Mouse (Mus musculus): ENCODE data around the gene Dbndd2.

Gene Dbndd2

DNA sequence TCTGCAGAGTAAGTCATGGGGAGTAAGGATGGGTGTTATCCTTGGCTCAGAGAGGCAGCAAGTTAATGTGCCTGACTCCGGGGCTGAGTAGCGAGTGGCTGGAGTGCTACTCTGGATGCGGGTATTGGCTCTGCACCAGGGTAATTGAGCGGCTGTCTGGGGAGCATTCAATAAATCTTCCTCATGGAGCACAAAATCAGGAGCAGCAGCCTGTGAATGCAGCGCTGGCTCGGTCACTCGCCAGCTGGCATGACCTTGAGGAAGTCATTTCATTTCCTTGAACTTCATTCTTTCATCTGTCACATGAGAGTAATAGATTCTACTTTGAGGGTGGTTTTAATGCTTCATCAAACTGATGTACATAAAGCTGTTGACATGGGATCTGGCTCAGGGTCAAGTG lies 14.6 kb downstream of the Dbndd2 start:
- DNase-seq (ENCODE audit: low read depth, low spot score): no peak

DNA sequence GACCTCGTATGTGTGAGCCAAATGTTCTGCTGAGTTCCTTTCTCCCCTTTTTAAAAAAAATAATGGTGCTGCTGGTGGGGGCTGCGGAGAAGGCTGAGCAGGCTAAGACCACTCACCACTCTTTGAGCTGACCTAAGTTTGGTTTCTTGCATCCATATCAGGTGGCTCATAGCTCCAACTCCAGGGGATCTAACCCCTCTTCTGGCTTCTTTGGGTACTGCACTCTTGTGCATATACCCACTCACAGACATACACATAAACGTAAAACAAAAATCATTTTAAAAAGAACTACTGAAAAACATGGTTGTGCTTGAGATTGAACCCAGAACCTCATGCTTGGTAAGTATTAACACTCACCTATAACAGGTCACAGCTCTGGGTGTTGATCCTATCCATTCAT lies 19.0 kb downstream of the Dbndd2 start:
- DNase-seq (ENCODE audit: low read depth, low spot score): no peak

DNA sequence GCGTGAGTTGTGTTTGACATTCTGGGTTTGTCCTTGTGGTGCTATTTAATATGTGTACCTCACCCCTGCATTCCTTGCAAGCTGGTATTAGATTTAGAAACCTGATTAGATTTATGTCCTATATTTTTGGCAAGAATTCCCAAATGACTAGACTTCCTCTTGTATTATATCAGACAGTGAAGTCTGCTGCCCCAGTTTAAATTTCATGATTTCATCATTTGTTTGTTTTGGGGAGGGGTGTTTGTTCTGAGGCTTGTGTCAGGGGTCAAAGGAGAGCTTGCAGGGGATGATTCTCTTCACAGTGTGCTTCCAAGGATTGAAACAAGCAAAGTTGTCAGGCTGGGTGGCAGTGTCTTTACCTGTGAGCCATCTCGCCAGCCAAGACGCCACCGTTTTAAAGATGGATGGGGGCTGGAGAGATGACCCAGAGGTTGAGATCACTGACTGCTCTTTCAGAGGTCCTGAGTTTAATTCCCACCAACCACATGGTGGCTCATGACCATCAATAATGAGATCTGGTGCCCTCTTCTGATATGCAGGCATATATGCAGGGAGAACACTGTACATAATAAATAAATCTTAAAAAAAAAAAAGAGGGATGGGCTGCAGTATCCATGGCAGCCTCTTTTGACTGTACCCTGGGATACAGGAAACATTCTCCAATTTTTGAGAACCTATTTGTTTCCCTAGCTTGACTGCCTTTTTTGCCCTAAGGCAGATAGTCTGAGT lies 19.9 kb downstream of the Dbndd2 start:
- no peak for DNase-seq (ENCODE audit: low read depth, low spot score)

DNA sequence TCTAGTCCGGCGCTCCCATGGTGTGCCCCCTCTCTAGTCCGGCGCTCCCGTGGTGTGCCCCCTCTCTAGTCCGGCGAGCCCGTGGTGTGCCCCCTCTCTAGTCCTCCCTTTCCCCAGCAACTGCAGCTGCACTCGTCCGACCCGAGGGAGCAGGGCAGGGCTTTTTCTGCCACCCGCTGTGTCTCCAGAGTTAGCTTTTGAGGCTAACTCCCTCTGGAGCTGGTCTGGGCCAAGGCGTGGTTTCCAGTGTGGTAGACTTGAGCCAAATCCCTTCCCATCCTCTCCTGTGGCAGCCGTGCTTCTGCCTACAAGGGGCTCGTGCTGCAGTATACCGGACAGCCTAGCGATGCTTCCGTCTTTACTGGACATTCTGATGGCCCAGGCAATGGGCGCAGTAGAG lies 21.9 kb downstream of the Dbndd2 start:
- no peak for DNase-seq (ENCODE audit: low read depth, low spot score)

DNA sequence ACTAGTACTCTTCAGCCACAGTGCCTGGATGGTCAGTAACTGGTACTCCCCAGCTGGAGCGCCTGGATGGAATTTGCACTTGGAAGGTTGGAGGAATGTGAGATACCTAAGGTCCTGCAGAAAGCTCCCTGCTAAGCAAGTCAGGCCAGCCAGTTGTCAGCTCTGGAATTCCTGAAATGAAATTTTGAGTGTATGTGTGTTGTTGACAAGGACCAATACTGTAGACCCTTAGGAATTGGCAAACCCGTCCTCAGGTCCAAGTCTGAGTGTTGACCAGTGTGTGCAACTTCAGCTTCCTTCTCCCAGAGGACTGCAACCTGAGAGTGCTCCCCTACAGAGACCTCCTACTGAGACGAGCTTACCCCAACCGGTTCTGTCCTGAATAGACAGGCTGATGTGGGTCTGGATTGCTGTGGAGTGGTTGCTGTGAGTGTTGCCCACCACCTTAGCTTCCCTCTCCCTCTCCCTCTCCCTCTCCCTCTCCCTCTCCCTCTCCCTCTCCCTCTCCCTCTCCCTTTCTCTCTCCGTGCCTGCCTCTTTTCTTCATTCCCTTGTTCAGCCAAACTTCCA lies 24.8 kb downstream of the Dbndd2 start:
- no peak for DNase-seq (ENCODE audit: low read depth, low spot score)

DNA sequence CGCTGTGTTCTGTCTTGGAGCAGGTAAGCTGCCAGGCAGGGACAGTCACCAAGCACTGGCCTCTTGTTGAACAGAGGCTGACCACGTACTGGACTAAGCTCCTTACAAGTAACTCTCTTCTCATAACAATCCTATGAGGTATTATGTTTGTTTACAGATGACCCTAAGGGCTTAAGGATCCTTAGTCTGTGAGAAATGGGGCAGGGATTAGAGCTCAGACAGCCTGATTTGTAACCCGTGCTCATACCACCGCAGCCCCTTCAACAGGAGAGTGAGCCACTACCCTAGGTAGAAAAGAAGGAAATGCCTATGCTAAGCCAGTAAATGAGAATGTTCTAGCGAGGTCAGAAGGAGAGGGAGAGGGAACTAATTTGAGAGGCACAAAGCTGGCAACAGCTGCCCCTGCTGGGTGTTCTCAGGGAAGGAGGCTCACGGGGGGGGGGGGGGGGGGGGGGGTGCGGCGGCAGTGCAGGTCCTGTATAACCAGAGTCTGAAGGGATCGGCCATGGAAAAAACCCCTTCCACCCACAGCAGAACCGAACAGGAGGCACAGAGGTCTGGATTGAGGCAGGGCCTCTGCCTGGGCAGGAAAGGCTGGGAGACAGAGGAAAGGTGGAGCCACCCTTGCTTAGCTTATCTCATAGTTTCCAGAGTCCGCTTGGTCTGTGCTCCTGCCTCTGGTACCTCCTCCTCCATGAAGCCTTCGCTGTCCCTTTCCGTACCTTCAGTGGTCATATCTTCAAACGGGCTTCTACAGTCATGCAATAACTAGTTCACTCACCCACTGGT lies 26.4 kb downstream of the Dbndd2 start:
- peak; percentile 83 for DNase-seq (ENCODE audit: low read depth, low spot score)

DNA sequence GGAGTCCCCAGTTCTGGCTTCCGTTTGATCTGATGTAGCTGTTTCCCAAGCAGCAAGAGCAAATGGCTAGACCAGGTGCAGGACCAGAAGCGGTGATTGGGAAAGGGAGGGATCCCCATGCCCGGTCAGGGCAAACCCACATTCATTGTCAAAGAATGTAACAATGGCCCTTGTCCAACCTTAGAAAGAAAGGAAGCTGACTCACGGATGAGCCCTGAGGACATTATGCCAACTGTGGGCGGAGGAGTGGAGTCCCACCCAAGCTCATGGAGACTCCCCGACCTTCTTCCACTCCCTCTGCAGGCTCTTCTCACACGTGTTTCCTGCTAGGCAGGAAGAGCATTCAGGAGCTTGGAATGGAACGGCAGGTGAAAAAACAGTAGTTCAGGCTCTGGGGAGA lies 27.5 kb downstream of the Dbndd2 start:
- DNase-seq (ENCODE audit: low read depth, low spot score): no peak

DNA sequence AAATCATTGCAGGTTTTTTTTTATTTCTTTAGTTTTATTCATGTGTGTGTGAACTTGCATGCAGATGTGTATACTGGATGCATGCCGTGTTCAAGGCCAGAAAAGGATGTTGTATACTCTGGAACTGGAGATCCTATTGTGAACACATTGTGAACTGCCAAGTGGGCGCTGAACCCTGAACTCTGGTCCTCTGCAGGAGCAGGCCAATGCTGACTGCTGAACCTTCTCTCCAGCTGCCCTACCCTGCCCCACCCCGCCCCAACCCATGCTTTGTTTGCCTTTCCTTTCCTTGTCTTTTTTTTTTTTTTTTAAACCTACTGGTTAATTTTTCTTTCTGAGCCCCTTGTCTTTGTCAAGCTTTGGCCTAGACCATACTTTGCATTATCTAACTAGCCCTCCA lies 29.0 kb downstream of the Dbndd2 start:
- no peak for DNase-seq (ENCODE audit: low read depth, low spot score)

DNA sequence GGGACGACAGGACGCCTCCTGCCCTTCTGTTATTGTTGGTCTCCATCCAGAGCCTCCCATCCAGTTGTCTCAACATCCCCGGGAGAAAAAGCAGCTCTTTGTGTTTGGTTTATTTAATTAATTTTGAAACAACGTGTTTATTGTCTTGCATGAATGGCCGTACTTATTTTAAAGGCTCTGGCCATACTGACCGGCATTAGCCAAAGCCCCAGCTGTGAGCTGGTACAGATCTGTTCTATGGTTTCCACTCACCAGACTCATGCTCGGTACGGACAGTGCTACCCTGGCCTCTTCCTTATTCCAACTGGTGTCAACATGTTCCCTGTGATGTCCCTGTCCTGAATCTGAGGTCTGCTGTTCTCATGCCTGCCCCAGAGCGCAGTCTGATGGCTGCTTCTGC lies 30.0 kb downstream of the Dbndd2 start:
- no peak for DNase-seq (ENCODE audit: low read depth, low spot score)

DNA sequence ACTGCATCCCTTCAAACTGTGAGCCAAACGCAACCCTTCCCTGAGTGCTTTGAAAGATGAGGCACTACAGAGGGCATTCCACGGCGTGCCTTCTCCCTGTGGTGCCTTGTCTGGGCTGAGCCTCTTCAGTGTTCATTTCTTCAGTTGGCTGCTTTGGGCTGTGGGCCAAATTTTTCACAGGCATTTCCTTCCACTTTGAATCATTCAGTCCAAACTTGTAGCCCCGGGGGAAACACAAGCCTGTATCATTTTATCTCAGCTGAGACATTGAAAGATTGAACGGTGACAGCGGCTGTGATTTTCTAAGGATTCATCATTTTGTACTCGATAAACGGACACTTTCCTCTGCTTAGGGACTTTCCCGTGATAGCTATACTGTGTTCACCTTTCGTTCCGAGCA lies 30.7 kb downstream of the Dbndd2 start:
- DNase-seq (ENCODE audit: low read depth, low spot score): no peak

DNA sequence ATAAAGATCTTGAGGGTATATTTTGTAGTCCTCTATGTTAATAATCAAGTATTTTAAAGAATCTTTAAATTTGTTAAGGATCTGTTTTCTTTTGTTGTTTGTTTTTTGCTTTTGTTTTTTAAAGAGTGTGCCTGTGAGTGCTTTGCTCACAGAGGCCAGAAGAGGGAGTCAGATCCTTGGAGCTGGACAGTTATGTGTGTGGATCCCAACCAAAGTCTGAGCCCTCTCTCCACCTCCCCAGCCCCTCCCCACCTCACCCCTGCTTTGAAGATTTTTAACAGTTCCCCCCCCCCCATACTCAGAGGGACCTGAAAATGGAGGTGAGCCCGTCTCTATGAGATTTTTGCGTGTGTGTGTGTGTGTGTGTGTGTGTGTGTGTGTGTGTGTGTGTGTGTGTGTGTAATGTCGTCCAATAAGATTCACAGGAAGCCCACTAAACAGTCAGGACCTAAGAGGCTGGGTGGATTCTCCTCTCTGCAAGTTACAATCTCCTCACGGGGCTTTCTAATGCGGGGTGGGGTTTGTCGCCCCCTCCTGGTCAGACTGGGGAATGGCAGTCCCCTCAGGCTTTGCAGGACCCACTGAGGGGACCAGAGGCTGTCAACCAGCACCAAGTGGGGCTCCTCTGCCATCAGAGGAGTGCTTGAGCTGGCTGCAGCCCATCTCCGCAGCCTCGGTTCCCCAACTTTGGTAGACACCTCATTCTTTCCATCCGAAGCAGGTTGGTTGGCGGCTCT lies 31.7 kb downstream of the Dbndd2 start:
- DNase-seq (ENCODE audit: low read depth, low spot score): peak; percentile 42

DNA sequence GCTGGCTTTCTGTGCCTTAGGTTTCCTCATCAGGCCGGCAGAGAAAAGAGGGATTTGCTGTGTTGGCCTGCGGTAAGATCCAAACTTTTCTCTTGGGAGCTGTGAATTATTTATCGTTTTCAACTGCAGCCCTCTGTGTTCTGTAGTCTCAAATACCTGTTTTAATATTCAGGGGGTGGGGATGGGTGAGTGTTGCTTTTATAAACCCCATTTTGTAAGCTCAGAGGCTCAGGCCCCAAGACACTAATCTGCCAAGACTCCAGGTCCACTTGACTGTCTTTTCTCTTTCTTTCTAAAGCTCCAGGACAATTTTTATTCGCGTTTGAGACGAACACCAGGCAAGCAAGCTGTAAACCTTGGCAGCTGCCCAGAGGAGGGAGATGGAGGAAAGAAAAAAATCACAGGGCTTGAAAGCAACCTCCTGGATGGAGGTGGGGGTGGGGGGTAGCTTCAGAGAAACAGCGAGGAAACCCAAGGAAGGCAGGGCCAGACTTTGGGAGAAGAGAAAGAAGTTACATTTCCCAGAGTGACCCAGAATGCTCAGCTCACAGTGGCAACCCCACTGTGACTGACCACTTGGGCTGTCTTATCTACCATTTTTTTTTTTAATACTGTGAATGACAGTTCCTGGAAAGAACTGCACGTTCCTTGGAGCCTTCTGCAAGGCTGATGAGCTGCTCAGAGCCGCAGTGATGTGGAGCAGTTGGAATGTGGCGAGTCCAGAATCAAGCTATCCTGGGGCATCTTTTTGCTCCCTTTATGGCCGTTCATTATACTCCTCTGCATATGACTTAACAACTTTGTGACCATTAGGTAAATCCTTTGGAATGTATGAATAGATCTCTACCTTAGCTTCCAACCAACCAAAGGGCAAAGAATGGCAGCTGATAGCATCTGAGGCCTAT lies 32.6 kb downstream of the Dbndd2 start:
- DNase-seq (ENCODE audit: low read depth, low spot score): no peak

DNA sequence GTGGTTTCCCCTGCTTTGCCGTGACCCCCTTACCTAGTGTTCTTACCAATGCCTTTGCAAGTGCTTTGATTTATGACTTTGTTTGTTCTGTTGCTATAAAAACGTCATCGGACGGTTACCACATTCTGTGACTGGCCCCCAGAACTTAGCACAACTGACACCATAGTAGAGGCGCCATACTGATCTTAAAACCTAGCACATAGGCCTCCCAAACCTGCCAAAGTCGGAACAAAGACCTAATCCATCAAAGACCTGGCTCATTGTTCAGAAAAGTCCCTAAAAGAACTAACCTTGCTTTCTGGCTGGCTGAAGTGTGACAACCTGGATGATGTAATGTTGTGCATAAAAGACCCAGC lies 33.2 kb downstream of the Dbndd2 start:
- DNase-seq (ENCODE audit: low read depth, low spot score): no peak

DNA sequence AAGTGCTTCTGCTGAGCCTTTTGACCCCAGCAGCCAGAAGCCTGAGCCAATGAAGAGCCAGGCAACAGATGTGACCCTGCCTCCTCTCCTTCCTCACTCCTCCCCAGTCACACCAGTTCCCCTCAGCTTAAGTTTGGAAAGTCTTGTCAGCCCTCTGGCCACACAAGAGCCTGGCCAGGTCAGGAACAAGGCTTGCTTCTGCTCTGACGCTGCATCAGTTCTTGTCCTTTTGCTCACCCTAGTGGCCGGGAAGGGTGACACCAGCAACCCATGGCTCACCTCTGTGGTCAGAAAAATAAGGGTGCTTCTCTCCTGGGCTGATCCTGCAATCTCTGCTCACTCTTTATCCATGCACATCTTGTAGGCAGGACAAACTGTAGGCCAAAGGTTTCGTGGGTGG lies 34.9 kb downstream of the Dbndd2 start:
- peak; percentile 59 for DNase-seq (ENCODE audit: low read depth, low spot score)

DNA sequence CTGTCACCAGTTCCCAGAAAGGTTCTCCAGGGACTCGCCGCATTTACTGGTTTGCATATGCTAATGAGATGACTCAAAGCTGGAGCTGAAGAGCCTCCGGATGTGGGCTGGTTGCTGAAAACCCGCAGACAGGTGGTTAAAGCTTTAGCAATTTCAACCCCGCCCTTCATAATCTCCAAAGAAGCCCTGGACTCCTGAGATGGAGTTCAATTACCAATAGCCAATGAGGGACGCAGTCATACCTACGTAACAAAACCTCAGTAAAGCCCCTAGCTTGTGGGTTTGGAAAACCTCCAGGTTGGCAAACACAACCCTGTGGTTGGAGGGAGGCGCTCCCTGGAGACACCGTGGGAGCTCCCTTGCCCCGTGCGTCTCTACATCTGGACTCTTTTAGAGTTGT lies 35.9 kb downstream of the Dbndd2 start:
- DNase-seq (ENCODE audit: low read depth, low spot score): no peak

DNA sequence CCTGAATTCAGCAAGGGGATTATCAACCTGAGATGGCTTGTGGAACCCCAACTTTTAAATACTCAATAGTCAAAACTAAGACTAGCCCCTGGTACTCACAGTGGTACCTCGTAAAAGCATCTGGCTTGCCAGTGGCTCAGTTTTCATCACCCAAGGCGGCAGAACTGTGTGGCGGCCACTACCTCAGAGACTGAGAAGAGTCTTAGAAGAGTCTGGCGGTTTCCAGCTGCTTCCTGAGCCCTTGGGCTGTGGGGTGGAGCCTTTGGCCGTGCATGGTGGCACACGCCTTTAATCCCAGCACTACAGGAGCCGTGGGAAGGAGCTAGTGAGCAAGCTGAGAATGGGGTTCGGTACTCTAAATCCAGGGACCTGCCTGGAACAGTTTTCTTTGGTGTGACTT lies 36.4 kb downstream of the Dbndd2 start:
- DNase-seq (ENCODE audit: low read depth, low spot score): no peak

DNA sequence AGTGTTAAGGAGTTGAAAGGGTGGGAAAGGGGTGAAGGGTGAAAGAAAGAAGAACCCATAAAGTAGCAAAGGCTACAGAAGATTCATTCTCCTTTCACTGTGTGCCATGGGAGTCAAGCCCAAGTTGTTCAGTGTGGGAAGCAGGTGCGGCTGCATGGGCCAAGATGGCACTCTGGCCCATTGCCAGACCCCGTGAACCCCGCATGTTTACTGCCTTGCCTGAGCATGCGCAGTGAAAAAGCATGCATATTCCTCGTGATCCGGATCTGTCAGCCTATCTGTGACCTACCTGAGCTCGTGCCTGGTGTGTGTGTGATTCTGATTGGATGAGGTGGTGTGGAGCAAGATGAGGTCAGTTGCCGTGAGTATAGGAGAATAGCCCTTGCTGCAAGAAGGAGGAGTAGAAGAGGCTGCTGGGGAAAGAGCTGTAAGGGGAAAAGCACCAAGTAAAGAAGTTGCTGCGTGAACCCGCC lies 37.4 kb downstream of the Dbndd2 start:
- DNase-seq (ENCODE audit: low read depth, low spot score): no peak

DNA sequence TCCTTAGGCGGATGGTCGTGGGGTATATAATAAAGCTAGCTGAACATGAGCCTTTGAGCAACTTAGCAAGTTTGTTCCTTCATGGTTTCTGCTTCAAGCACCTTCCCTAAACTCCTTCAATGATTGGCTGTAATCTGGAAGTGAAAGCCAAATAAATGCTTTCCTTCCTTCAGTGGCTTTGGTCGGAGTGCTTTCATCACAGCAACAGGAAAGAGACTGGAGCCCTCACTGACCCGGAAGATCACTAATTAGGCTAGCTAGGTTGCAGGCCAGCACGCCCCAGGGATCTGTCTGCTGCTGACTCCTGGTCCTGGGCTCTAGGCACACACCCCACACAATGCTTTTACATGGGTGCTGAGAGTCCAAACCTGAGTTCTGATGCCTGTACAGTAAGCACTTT lies 42.7 kb downstream of the Dbndd2 start:
- DNase-seq (ENCODE audit: low read depth, low spot score): no peak

DNA sequence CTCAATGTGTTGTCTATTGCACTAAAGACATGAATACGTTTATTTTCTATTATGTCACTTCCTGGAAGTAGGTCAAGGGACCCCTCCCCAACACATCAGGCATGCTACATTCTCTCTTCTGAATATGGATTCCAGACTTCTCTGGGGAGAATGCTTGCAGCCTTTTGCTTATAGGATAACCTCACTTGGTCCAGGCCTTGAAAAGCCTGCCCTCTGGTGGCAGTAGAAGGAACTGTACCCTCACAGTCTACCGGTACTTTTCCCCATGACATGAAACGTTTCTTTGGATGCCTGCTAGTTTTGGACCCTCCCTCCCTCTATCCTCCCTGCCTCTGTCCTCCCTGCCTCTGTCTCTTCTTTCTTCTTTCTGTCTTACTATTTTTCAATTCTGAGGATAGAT lies 45.3 kb downstream of the Dbndd2 start:
- DNase-seq (ENCODE audit: low read depth, low spot score): peak; percentile 40

DNA sequence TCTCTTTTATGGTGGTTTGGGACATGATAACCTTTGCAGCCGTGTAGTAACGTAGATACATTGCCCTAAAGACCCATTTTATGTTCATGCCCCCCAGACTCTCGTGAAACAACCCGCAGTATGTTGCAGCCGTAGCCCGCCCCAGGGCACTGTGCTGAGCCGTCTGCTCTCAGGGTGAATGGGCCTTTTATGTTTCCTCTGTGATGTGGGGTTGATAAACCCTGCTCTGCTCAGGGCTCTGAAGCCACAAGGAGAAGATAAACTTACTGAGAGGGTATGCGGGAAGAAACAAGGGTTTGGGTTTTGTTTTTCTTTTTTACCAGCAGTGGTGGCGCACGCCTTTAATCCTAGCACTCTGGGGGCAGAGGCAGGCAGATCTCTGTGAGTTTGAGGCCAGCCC lies 48.4 kb downstream of the Dbndd2 start:
- DNase-seq (ENCODE audit: low read depth, low spot score): no peak

DNA sequence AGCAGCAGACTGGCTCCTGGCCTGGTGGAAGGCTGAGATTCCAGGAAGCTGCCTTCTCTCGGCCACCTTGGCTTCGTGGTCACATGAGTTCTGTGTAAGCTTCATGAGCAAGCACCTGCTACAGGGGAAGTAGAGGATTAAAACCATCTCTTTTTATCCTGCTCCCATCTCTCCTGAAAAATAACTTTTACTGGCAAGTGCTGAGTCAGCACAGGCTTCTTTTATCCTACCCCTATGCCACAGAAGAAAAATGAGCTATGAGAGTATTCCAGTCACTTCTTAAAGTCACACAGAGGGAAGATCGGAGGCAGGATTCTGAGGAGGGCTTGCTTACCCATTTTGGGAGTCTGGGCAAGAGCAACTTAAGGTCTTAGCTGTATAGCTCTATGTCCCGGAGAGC lies 51.1 kb downstream of the Dbndd2 start:
- no peak for DNase-seq (ENCODE audit: low read depth, low spot score)
